Mouse (Mus musculus) B cell, adult 2 months (primary cell): ENCODE data around the gene Igf2bp2.

ENCODE experiments used
- DNase-seq, 2 experiments: peaks; one replicate each; pipeline ENCODE4 v3.0.0; 2022

Igf2bp2 gene

DNA sequence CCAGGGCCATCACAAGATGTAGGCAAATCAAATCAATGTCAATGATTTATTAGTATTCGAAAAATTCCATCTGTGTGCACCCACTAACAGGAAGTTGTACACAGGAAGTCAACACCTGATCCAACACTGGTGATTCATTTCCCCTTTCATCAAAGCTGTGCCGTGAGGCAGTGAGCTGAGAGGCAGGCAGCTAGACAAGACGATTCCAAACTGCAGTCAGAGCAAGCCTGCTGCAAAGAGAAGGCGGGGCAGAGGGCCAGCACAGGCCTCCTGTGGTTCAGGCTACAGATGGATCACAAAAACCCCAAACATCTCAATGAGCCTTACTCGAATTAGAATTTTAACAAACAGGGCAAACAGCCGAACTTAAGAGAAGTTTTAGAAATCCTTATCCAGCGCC, 65.4 kb downstream of the Igf2bp2 start:
- DNase-seq: no peak

DNA sequence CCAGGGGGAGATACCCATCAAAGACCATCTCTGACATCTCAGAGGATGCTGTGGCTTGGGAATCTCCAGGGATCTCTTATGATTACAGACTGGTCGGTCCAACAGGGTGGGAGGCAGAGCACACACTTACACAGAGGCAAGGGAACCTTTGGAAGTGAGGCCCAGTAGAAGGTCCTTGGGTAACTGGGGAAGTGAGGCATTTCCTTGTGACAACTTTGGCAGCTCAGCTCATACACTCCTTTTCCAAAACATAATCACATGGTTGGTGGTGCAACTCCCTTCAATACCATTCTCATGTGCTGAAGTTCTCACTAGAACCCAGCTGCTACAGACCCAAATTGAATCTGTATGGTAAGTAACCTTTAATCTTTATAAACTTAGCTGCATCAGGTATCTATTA, 67.3 kb downstream of the Igf2bp2 start:
- no peak for DNase-seq

DNA sequence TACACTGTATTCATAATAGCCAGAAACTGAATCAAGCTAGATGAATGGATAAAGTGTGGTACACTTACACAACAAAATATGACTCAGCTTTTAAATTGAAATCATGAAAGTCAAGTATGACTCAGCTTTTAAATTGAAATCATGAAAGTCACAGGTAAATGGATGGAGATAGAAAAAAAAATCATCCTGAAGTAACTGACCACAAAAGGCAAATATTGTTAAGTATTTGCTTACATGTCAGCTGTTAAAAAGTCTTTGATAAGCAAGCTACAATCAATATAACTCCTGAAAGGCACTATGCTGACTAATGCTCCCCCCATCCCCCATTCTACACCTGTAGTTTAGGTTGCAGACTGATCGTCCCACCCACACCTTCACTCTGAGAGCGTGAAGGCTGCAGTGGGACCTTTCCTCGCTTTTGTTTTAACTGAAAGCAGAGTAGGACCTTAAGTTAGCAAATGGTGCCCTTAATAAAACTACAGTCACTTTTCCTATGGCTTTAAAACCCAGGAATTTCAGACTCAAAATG, 71.8 kb downstream of the Igf2bp2 start:
- DNase-seq: no peak

- no peak for DNase-seq
Measured at GRCm38 (mm10) chr16:22085411-22085810, 77.7 kb downstream of the Igf2bp2 start.

GRCm38 (mm10) chr16:22080125-22080710, 82.9 kb downstream of the Igf2bp2 start:
- no peak for DNase-seq

DNA sequence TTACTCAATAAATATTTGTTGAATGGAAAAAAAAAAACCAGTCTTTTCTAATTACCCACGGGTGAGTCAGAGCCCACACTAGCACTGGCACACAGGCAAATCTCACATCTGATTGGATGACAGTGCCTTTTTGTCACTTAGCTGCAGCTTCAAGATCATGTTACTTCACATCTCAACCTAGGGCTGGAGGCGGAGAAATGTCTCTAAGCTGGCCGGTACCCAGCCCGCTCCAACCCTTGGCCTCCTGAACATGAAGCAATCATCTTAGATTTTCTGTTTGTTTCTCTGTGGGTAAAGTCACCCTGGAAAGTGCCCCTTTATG, 86.5 kb downstream of the Igf2bp2 start:
- DNase-seq: no peak

- DNase-seq: no peak
Measured at GRCm38 (mm10) chr16:22075829-22076619, 87.1 kb downstream of the Igf2bp2 start.

DNA sequence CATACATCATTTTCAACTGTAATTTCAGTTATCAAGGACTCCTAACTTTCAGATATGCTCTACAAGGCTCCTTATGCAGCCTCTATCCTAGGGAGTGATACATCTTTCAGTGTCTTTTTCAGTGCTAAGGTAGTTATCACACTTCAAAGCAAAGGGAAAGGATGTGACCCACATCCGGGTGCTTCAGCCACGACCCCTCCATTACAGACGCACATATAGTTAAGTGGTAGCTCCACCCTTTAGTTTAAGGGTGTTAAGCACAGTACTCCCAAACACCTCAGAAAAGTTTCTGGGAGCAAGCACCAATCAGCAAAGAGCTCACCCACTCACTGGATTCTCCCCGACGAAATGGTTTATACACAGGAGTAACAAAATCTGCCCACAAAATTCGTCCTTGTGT, 88.0 kb downstream of the Igf2bp2 start:
- no peak for DNase-seq

- no peak for DNase-seq
Measured at GRCm38 (mm10) chr16:22071361-22071760, 91.7 kb downstream of the Igf2bp2 start.

DNA sequence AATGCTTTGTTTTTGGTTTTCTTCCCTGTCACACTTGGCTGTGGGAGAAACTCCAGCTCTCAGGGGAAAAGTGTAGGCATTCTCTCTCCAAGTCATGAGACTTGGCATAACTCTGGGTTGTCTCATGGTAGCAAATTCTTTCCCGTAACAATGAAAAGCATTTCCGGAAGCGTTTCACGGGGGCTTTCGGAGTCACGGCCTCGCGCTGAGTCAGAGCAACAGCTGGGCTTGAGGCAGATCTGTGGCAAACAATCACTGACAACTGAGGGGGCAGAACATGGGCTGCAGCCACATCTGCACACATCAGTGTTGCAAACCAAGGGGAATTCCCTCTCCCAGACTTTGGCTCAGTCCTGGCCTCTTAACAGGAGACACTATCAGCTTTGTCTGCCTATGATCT, 95.7 kb downstream of the Igf2bp2 start:
- DNase-seq: no peak

DNA sequence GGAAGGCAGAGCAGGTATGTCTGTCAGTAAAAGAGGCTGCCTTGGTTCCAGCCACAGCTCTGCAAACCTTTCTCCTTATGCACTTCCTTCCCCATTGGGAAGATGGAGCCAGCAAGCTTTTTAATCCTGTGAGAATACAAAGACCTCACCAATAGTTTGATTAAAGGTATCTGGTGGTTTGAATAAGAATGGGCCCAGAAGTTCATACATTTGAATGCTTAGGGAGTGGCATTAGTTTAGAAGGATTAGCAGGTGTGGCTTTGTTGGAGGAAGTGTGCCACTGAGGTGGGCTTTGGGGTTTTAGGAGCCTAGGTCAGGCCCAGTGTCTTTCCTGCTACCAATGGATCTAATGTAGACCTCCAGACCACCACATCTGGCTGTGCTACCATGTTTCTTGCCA, 97.6 kb downstream of the Igf2bp2 start:
- no peak for DNase-seq

DNA sequence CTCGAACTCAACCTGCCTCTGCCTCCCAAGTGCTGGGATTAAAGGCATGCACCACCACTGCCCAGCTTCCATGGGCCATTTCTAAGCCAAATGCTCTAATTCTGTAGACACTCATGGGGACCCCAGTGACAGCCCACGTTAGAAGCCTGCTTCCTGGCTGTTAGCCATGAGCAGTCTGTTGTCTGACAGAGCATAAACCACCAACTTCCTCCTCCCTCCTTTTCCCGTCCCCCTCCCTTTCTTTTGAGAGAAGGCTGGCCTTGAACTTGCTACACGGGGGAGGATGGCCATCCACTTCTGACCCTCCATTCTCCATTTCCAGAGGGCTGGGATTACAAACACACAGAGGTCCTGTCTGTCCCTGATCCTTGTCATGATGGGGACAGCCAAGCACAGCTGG, 100.8 kb downstream of the Igf2bp2 start:
- DNase-seq: peak in 1 of 2 experiments; percentile 3

- DNase-seq: peak; percentile 53 to 62
Measured at GRCm38 (mm10) chr16:22061555-22062160, 101.4 kb downstream of the Igf2bp2 start.

DNA sequence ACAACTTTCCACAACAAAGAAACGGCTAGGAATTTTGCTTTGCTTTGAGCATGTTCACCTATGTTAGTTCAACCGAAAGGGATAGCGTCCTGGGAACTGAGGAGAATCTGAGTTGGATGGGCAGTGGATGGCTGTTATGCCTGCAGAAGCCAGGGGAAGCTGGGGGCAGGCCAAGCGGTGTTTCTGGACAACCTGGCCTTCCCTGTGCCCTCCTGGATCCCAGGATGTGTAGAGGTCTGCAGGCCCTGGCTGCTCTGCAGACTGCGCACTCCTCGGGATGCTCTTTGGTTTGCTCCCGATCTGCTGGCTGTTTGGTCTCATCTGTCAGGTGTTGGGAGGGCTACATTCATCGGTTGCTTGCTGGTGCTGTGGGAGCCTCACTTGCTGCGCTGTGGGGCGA, 102.7 kb downstream of the Igf2bp2 start:
- no peak for DNase-seq

GRCm38 (mm10) chr16:22058871-22059270, 104.2 kb downstream of the Igf2bp2 start:
- DNase-seq: peak in 1 of 2 experiments; percentile 24

DNA sequence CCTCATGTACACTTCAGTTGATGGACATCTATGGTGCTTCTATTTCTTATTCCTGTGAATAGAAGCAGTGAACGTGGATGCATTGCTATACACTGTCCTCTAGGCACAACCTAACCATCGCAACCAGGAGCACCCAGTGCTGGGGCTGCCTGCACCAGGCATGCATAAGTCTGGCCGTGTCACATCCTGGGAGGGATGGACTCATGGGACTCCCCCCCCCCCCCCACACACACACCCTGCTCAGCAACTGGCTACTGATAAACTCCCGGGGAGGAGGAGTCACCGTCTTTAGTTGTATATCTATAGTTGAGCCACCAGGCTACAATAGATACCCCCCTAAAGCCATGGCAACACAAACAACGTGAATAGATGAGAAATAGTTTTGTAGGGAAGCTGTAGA, 105.6 kb downstream of the Igf2bp2 start:
- DNase-seq: no peak

DNA sequence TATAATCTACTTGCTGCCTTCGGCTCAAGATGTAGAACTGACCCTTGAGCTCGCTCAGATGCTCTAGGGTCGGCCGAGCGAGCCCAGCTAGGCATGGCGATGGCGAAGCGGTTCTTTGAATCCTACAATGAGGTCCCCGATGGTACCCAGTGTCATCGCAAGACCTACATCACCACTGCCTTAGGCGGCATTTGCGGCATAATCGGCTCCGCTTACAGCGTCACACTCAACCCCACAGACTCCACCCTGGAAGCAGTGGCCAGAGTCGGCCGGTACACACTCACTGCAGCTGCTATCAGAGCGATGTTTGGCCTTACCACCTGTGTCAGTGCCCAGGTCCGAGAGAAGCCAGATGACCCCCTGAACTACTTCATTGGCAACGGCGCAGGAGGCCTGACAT, 109.7 kb downstream of the Igf2bp2 start:
- DNase-seq: no peak

GRCm38 (mm10) chr16:22046739-22047366, 116.2 kb downstream of the Igf2bp2 start:
- no peak for DNase-seq

GRCm38 (mm10) chr16:22045930-22046329, 117.2 kb downstream of the Igf2bp2 start:
- no peak for DNase-seq

DNA sequence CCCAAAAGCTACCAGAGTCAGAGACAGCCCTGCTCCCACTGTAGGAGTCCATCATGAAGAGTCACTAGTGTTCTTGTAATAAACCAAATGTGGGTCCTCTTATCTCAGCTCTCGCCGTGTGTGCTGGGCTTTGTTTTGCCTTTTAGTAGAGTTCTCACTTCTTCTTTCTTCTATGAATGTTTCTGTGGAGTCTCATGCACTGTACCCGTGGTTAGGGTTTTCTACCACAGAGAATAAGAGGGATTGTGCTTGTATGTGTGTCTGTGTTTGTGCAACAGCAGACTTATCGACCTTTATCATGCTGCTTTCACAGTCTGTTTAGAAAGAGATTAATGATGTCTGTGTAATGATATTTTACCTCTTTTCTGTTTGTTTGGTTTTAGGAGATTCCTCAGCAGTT, 119.3 kb downstream of the Igf2bp2 start:
- no peak for DNase-seq

- no peak for DNase-seq
Measured at GRCm38 (mm10) chr16:22039978-22040377, 123.1 kb downstream of the Igf2bp2 start.

- no peak for DNase-seq
Measured at GRCm38 (mm10) chr16:22038554-22038953, 124.5 kb downstream of the Igf2bp2 start.

GRCm38 (mm10) chr16:22027474-22027873, 135.6 kb downstream of the Igf2bp2 start:
- no peak for DNase-seq

DNA sequence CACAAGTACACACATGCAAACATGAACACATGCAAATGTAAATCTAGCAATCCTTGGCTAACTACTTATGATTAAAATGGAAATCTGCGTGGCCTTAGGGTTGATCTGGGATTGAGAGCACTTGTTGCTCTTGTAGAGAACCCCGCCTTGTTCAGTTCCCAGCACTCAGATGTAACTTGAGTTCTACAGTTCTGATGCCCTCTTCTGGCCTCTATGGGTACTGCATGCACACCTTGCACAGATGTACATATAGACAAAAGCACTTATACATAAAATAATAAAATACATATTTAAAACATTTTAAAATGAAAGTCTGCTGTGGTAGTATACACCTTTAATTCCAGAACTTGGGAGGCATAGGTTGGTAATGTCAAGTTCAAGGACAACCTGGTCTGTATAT, 141.0 kb downstream of the Igf2bp2 start:
- DNase-seq: peak; percentile 67 to 68
